Mouse (Mus musculus) stomach, embryonic 14.5 days (tissue): ENCODE measurements around the gene Glipr2. TPM values are rescaled to one million over a fixed set of nuclear protein-coding genes. Genes with fewer than 3 reads are reported as not detected.

Experiments
- ATAC-seq: fragments of 200-750 bp; cut with Nextera tagmentation; 2 replicates; pipeline ENCODE4 v1.8.0; 2017; ENCODE audit warnings: low read depth, moderate TSS enrichment; ENCODE audit not compliant: insufficient number of reproducible peaks, insufficient read depth, low FRiP score
- H3K27ac ChIP-seq: fragments of 300-500 bp; sonication (generic); 2 replicates; pipeline ENCODE4 v1.5.1; 2014; ENCODE audit warnings: mild to moderate bottlenecking, low read length, moderate library complexity, mixed read lengths
- H3K27me3 ChIP-seq: fragments of 300-500 bp; sonication (generic); 2 replicates; pipeline ENCODE4 v1.6.1; 2014; ENCODE audit warnings: low read length, control low read depth, mixed read lengths; ENCODE audit not compliant: control insufficient read depth, insufficient read depth
- H3K36me3 ChIP-seq: fragments of 300-500 bp; sonication (generic); 2 replicates; pipeline ENCODE4 v1.6.1; 2014; ENCODE audit warnings: mild to moderate bottlenecking, control low read depth, low read length, moderate library complexity, mixed read lengths; ENCODE audit not compliant: control insufficient read depth, insufficient read depth
- H3K4me1 ChIP-seq: fragments of 300-500 bp; sonication (generic); 2 replicates; pipeline ENCODE4 v1.6.1; 2014; ENCODE audit warnings: low read length, control low read depth, mixed read lengths; ENCODE audit not compliant: control insufficient read depth, insufficient read depth
- H3K4me2 ChIP-seq: fragments of 300-500 bp; sonication (generic); replicated peaks from 2 replicates; pipeline ENCODE4 v1.6.1; 2014; ENCODE audit warnings: low read depth, low read length, control low read depth
- H3K4me3 ChIP-seq: fragments of 300-500 bp; sonication (generic); 2 replicates; pipeline ENCODE4 v1.5.1; 2014; ENCODE audit warnings: low read depth, low read length, control low read depth
- H3K9ac ChIP-seq: fragments of 300-500 bp; sonication (generic); replicated peaks from 2 replicates; pipeline ENCODE4 v1.6.1; 2014; ENCODE audit warnings: low read depth, mild to moderate bottlenecking, control low read depth, low read length, moderate library complexity, mixed read lengths
- H3K9me3 ChIP-seq: fragments of 300-500 bp; sonication (generic); 2 replicates; pipeline ENCODE4 v1.6.1; 2016; ENCODE audit warnings: low read depth, low read length, control low read depth; ENCODE audit not compliant: control insufficient read depth
- WGBS: fragments of 180-500 bp; shearing (Covaris S2); extraction: QIAGEN DNeasy Blood & Tissue Kit; methylation state at CpG from one replicate; pipeline ENCODE4 v1.1.7; 2014; 5-methylcytosine and 5-hydroxymethylcytosine counted together
- polyA plus RNA-seq: library from polyadenylated mRNA; unstranded; fragments of >200 nt; fragmentation: Nextera tagmentation; extraction: Ambion mirVana; gene quantifications from 2 replicates; pipeline ENCODE4 v1.2.1, GENCODE M21; 2014

Gene Glipr2
- polyA plus RNA-seq, 1 experiment from 2014 or later: 117 TPM

- Histone ChIP-seq H3K4me3 (peak overlapping the region; percentile 24), H3K9me3 (no peaks in the 10 kb centered on the region), H3K27me3 (no peaks in the 10 kb centered on the region), H3K9ac (0 out of 2 replicates have a peak overlapping the region, but pooled peaks have one; percentile 33), H3K4me1 (peaks cover 17% of the 10 kb centered on the region; the same call in 1 of the 2 replicates), H3K36me3 (no peaks in the 10 kb centered on the region), H3K27ac (peak overlapping the region; percentile 35), H3K4me2 (peak overlapping the region; percentile 55)
- ATAC-seq: peak; percentile 91
- 2% methylated on average over 24 of the region's 24 CpGs for WGBS
Observed at GRCm38 (mm10) chr4:43982053-43982732, 25.0 kb downstream of the Glipr2 start.

GRCm38 (mm10) chr4:43983181-43983580 is 26.0 kb downstream of the Glipr2 start, which contains the start of gene Ccin:
Ccin (plus strand) TSS chr4:43983483.
- H3K4me3 ChIP-seq: peak within 1 kb of the TSS; percentile 24
- H3K4me2 ChIP-seq: peak within 1 kb of the TSS; percentile 55
- no peak for ATAC-seq
- no peaks in the 10 kb centered on the region for H3K36me3 ChIP-seq
- no peaks in the 10 kb centered on the region for H3K27me3 ChIP-seq
- no peaks in the 10 kb centered on the region for H3K9me3 ChIP-seq
- H3K4me1 ChIP-seq: peaks cover 17% of the 10 kb centered on the region; the same call in 1 of the 2 replicates
- peak within 1 kb of the TSS; percentile 35 for H3K27ac ChIP-seq
- WGBS: 74% methylated on average over 11 of the region's 11 CpGs
- H3K9ac ChIP-seq: 0 out of 2 replicates have a peak within 1 kb of the TSS, but pooled peaks have one; percentile 33

GRCm38 (mm10) chr4:43983756-43984155 is 26.6 kb downstream of the Glipr2 start:
- Histone ChIP-seq H3K27me3 (no peaks in the 10 kb centered on the region), H3K4me3 (no peak overlapping the region), H3K9me3 (no peaks in the 10 kb centered on the region), H3K36me3 (no peaks in the 10 kb centered on the region), H3K4me1 (peaks cover 15% of the 10 kb centered on the region; the same call in 1 of the 2 replicates), H3K27ac (no peak overlapping the region), H3K4me2 (no peak overlapping the region), H3K9ac (no peak overlapping the region)
- 92% methylated on average over 22 of the region's 22 CpGs for WGBS
- no peak for ATAC-seq

DNA sequence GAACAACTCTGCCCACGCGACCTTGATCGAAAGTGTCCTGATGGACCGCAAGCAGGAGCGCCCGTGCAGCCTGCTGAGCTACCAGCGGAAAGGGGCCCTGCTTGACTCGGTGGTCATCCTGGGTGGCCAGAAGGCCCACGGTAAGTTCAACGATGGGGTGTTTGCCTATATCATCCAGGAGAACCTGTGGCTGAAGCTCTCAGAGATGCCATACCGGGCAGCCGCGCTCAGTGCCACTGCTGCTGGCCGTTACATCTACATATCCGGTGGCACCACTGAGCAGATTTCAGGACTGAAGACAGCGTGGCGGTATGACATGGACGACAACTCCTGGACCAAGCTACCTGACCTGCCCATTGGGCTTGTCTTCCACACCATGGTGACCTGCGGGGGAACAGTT is 27.1 kb downstream of the Glipr2 start:
- Histone ChIP-seq H3K27ac (no peak overlapping the region), H3K4me1 (0 out of 2 replicates have a peak, but pooled peaks cover 9% of the 10 kb centered on the region), H3K9me3 (no peaks in the 10 kb centered on the region), H3K4me2 (no peak overlapping the region), H3K36me3 (no peaks in the 10 kb centered on the region), H3K27me3 (no peaks in the 10 kb centered on the region), H3K9ac (no peak overlapping the region), H3K4me3 (no peak overlapping the region)
- ATAC-seq: no peak
- WGBS: 89% methylated on average over 19 of the region's 19 CpGs

GRCm38 (mm10) chr4:43988976-43989375 is 31.8 kb downstream of the Glipr2 start:
- Histone ChIP-seq H3K4me1 (no peaks in the 10 kb centered on the region), H3K27me3 (no peaks in the 10 kb centered on the region), H3K4me3 (no peak overlapping the region), H3K9ac (no peak overlapping the region), H3K36me3 (no peaks in the 10 kb centered on the region), H3K4me2 (no peak overlapping the region), H3K9me3 (no peaks in the 10 kb centered on the region), H3K27ac (no peak overlapping the region)
- WGBS: 84% methylated on average over 3 of the region's 3 CpGs
- ATAC-seq: no peak

DNA sequence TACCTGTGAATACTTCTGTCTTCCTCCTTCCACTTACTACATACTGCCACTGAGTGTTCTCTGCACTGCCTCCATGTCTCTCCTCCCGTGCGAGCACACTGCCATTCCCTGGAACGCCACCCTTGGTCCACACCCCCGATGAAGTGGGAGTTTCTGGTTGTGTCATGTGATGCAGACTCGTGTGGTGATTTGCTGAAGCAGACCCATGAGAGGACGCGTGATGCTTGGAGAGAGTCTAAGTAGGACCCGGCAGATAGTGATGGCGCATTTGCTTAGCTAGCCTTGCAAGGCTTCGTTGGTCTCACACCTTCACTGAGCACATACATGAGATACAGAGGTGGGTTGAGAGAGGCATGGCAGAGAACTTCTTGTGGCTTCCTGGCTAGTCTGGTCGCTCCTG is 35.9 kb downstream of the Glipr2 start:
- Histone ChIP-seq H3K9me3 (no peaks in the 10 kb centered on the region), H3K9ac (no peak overlapping the region), H3K27me3 (no peaks in the 10 kb centered on the region), H3K4me1 (no peaks in the 10 kb centered on the region), H3K27ac (no peak overlapping the region), H3K4me3 (no peak overlapping the region), H3K4me2 (no peak overlapping the region), H3K36me3 (no peaks in the 10 kb centered on the region)
- WGBS: 92% methylated on average over 11 of the region's 11 CpGs
- no peak for ATAC-seq

DNA sequence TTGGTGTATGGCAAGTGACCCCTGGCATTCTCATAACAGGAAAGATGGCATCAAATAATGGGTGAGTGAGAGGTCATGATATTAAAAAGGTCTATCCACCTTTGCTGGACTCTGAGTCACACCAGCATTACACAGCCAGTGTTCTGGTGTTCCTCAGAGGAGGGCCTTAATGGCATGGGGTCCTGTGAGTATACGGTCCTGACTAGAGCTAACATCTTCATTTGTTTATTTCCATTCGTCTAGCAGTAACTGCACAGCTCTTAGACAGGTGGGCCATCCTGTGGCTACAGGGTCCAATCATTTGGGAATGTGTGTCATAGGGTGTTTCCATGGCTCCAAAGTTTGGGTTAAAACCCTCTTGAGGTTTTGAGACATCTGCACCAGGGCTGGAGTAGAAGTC is 37.1 kb downstream of the Glipr2 start:
- no peaks in the 10 kb centered on the region for H3K36me3 ChIP-seq
- no peak overlapping the region for H3K4me3 ChIP-seq
- no peak overlapping the region for H3K27ac ChIP-seq
- WGBS: 43% methylated on average over 2 of the region's 2 CpGs
- H3K27me3 ChIP-seq: no peaks in the 10 kb centered on the region
- H3K4me2 ChIP-seq: no peak overlapping the region
- H3K9me3 ChIP-seq: no peaks in the 10 kb centered on the region
- no peaks in the 10 kb centered on the region for H3K4me1 ChIP-seq
- no peak overlapping the region for H3K9ac ChIP-seq
- ATAC-seq: no peak

- Histone ChIP-seq H3K27ac (no peak overlapping the region), H3K4me1 (no peaks in the 10 kb centered on the region), H3K4me3 (no peak overlapping the region), H3K36me3 (no peaks in the 10 kb centered on the region), H3K9me3 (no peaks in the 10 kb centered on the region), H3K9ac (no peak overlapping the region), H3K27me3 (no peaks in the 10 kb centered on the region), H3K4me2 (no peak overlapping the region)
- no peak; the same call in 1 of the 2 replicates for ATAC-seq
- WGBS: 54% methylated on average over 6 of the region's 6 CpGs
Observed at GRCm38 (mm10) chr4:44003622-44004021, 46.4 kb downstream of the Glipr2 start.
